Comparison of ENCODE assay signal across 42 mouse cellular contexts in the genomic region with DNA sequence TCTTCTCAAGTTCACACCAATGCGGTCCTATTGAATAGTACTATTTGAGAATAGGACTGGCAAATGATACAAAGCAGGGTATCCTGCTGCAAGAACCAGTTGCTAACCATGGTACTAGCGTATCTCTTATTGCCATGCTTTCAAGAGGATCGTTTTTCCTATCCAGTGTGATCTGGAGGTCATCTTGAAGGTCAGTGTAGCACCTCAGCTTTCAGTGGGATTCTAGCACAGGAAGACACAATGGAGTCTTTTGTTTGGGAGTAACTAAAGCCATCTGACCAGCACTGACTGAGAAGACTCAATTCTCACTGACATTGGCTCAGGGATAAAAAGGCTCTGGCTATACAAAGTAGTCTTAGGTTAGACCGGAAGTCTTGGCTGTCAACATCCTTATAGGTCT. TPM values are rescaled to one million over a fixed set of nuclear protein-coding genes. Genes with fewer than 3 reads are reported as not detected.
"Had no signal": no experiment of that assay in that cellular context is flagged by ENCODE, and none has a peak within 500 bp of the region (broad histone marks: within the 10 kb centered on the region; RNA-seq: fewer than 3 reads in every experiment).

No protein-coding gene starts in this region.

- H3K27ac ChIP-seq: limb, embryonic 10.5 days; limb, embryonic 12.5 days; limb, embryonic 13.5 days; limb, embryonic 15.5 days; liver, embryonic 12.5 days; liver, embryonic 13.5 days; liver, embryonic 14.5 days; liver, embryonic 15.5 days; lung, embryonic 15.5 days; macrophage; midbrain, embryonic 10.5 days; midbrain, embryonic 12.5 days; midbrain, embryonic 13.5 days; midbrain, embryonic 15.5 days; neural tube, embryonic 12.5 days; neural tube, embryonic 13.5 days had no signal

- ATAC-seq: liver, embryonic 12.5 days; liver, postnatal 0 days; lung, postnatal 0 days; midbrain, embryonic 13.5 days; midbrain, embryonic 15.5 days; midbrain, embryonic 16.5 days had no signal

- H3K36me3 ChIP-seq: limb, embryonic 10.5 days; limb, embryonic 12.5 days; limb, embryonic 13.5 days; limb, embryonic 15.5 days; liver, embryonic 12.5 days; liver, embryonic 13.5 days; liver, embryonic 15.5 days; lung, embryonic 15.5 days; midbrain, embryonic 10.5 days; midbrain, embryonic 12.5 days; midbrain, embryonic 13.5 days; midbrain, embryonic 15.5 days; neural tube, embryonic 12.5 days; neural tube, embryonic 13.5 days had no signal

- H3K27me3 ChIP-seq: limb, embryonic 12.5 days; limb, embryonic 13.5 days; limb, embryonic 15.5 days; liver, embryonic 12.5 days; liver, embryonic 13.5 days; liver, embryonic 15.5 days; lung, embryonic 15.5 days; megakaryocyte, embryonic 14.5 days; midbrain, embryonic 12.5 days; midbrain, embryonic 13.5 days; midbrain, embryonic 15.5 days; neural tube, embryonic 12.5 days; neural tube, embryonic 13.5 days had no signal

- H3K4me1 ChIP-seq: limb, embryonic 10.5 days; limb, embryonic 12.5 days; limb, embryonic 13.5 days; limb, embryonic 15.5 days; liver, embryonic 12.5 days; liver, embryonic 13.5 days; liver, embryonic 15.5 days; lung, embryonic 15.5 days; megakaryocyte, embryonic 14.5 days; midbrain, embryonic 10.5 days; midbrain, embryonic 12.5 days; midbrain, embryonic 13.5 days; midbrain, embryonic 15.5 days; neural tube, embryonic 12.5 days; neural tube, embryonic 13.5 days had no signal

- H3K9me3 ChIP-seq: limb, embryonic 10.5 days; limb, embryonic 12.5 days; limb, embryonic 13.5 days; limb, embryonic 15.5 days; liver, embryonic 12.5 days; liver, embryonic 13.5 days; liver, embryonic 15.5 days; lung, embryonic 15.5 days; midbrain, embryonic 10.5 days; midbrain, embryonic 12.5 days; midbrain, embryonic 13.5 days; midbrain, embryonic 15.5 days; neural tube, embryonic 12.5 days; neural tube, embryonic 13.5 days had no signal

- H3K4me2 ChIP-seq: limb, embryonic 12.5 days; limb, embryonic 13.5 days; limb, embryonic 15.5 days; liver, embryonic 11.5 days; liver, embryonic 12.5 days; liver, embryonic 13.5 days; liver, embryonic 15.5 days; lung, embryonic 14.5 days; lung, embryonic 15.5 days; midbrain, embryonic 11.5 days; midbrain, embryonic 12.5 days; midbrain, embryonic 13.5 days; midbrain, embryonic 15.5 days; neural tube, embryonic 12.5 days; neural tube, embryonic 13.5 days had no signal

- H3K9ac ChIP-seq: limb, embryonic 12.5 days; limb, embryonic 13.5 days; limb, embryonic 15.5 days; liver, embryonic 12.5 days; liver, embryonic 13.5 days; liver, embryonic 14.5 days; liver, embryonic 15.5 days; liver, postnatal 0 days; lung, embryonic 14.5 days; lung, embryonic 15.5 days; midbrain, embryonic 12.5 days; midbrain, embryonic 13.5 days; midbrain, embryonic 15.5 days; neural tube, embryonic 12.5 days; neural tube, embryonic 13.5 days had no signal

- DNase-seq: left cerebral cortex, postnatal 4 days; liver; liver, embryonic 13.5 days; liver, postnatal 0 days; lung, adult 18-20 months; lung, adult 2 months; lung, embryonic 14.5 days; lung, postnatal 10 days; lung, postnatal 14 days; lung, postnatal 36 days; lung, postnatal 4 days; midbrain, embryonic 14.5 days had no signal

- H3K4me3 ChIP-seq: limb, embryonic 10.5 days; limb, embryonic 12.5 days; limb, embryonic 13.5 days; limb, embryonic 15.5 days; liver, embryonic 12.5 days; liver, embryonic 13.5 days; liver, embryonic 15.5 days; lung, embryonic 15.5 days; megakaryocyte, embryonic 14.5 days; midbrain, embryonic 10.5 days; midbrain, embryonic 12.5 days; midbrain, embryonic 13.5 days; midbrain, embryonic 15.5 days; myocyte; neural tube, embryonic 12.5 days; neural tube, embryonic 13.5 days had no signal

RNA-seq across cellular contexts. Expression of a gene that starts 50.8 kb away (rescaled TPM):
- total RNA-seq: left cerebral cortex, postnatal 14 days; left cerebral cortex, postnatal 25 days; left cerebral cortex, postnatal 36 days; left cerebral cortex, postnatal 4 days; midbrain, postnatal 0 days had no signal
- polyA plus RNA-seq: limb, embryonic 10.5 days; limb, embryonic 11.5 days; limb, embryonic 12.5 days; limb, embryonic 13.5 days; limb, embryonic 15.5 days; liver, embryonic 11.5 days; liver, embryonic 12.5 days; liver, embryonic 13.5 days; lung, embryonic 14.5 days; macrophage; midbrain, embryonic 10.5 days; midbrain, embryonic 11.5 days; midbrain, embryonic 12.5 days; midbrain, embryonic 13.5 days; midbrain, embryonic 14.5 days; midbrain, embryonic 15.5 days; midbrain, embryonic 16.5 days; midbrain, postnatal 0 days; myocyte; neural tube, embryonic 11.5 days; neural tube, embryonic 12.5 days; neural tube, embryonic 13.5 days had no signal

RNA-seq across cellular contexts. Expression of a gene that starts 57.9 kb away (rescaled TPM):
- total RNA-seq: megakaryocyte progenitor cell, adult 5-6 weeks; megakaryocyte-erythroid progenitor cell, adult 5-6 weeks; monocyte, adult 5-6 weeks had no signal
- polyA plus RNA-seq: macrophage, myocyte had no signal
